Mouse (Mus musculus) MEL (cell line): ENCODE measurements around the gene Tpm1. TPM values are rescaled to one million over a fixed set of nuclear protein-coding genes. Genes with fewer than 3 reads are reported as not detected.

Experiments
- DNase-seq: peaks from one replicate; pipeline ENCODE4 v3.0.0; 2011; ENCODE audit warnings: low read depth, low spot score
- H3K27ac ChIP-seq: 2 replicates; pipeline ENCODE4 v1.5.1; 2012; ENCODE audit warnings: low read depth, mild to moderate bottlenecking, control low read depth, low read length, moderate library complexity; ENCODE audit not compliant: control insufficient read depth
- H3K27me3 ChIP-seq, 2 experiments: fragments of 150-350 bp in 1 of 2; sonication (generic) in 1 of 2; 2 replicates each; pipeline ENCODE4 v1.6.1; 2012; ENCODE audit warnings: low read length in 2 of 2, mild to moderate bottlenecking in 2 of 2, improper control_type of control experiment in 1 of 2, moderate library complexity in 1 of 2; ENCODE audit not compliant: insufficient read depth in 2 of 2, control insufficient read depth in 1 of 2
- H3K36me3 ChIP-seq, 2 experiments: 2 replicates each; pipeline ENCODE4 v1.6.1; 2012 to 2014; ENCODE audit warnings: low read length in 2 of 2, improper control_type of control experiment in 1 of 2, inconsistent platforms in 1 of 2, mild to moderate bottlenecking in 1 of 2; ENCODE audit not compliant: insufficient read depth in 2 of 2, control insufficient read depth in 1 of 2
- H3K4me1 ChIP-seq, 2 experiments: fragments of 150-350 bp in 1 of 2; sonication (generic) in 1 of 2; 2 replicates each; pipeline ENCODE4 v1.6.1; 2012; ENCODE audit warnings: low read length in 2 of 2, improper control_type of control experiment in 1 of 2, mild to moderate bottlenecking in 1 of 2; ENCODE audit not compliant: insufficient read depth in 2 of 2, control insufficient read depth in 1 of 2
- H3K4me3 ChIP-seq, 2 experiments: fragments of 150-350 bp in 1 of 2; sonication (generic) in 1 of 2; 2 replicates each; pipeline ENCODE4 v1.5.1; 2012; ENCODE audit warnings: low read depth in 2 of 2, low read length in 2 of 2, mild to moderate bottlenecking in 2 of 2, moderate library complexity in 2 of 2, control low read depth in 1 of 2, improper control_type of control experiment in 1 of 2; ENCODE audit not compliant: control insufficient read depth in 1 of 2, insufficient read depth in 1 of 2
- H3K79me2 ChIP-seq: 2 replicates; pipeline ENCODE4 v1.6.1; 2012; ENCODE audit warnings: mild to moderate bottlenecking, low read length, moderate library complexity; ENCODE audit not compliant: control insufficient read depth, poor library complexity, insufficient read depth
- H3K9ac ChIP-seq: 2 replicates; pipeline ENCODE4 v1.6.1; 2012; ENCODE audit warnings: low read depth, mild to moderate bottlenecking, control low read depth, low read length, moderate library complexity; ENCODE audit not compliant: control insufficient read depth, poor library complexity, severe bottlenecking
- H3K9me3 ChIP-seq: fragments of 150-350 bp; sonication (generic); replicated peaks from 2 replicates; pipeline ENCODE4 v1.6.1; 2012; ENCODE audit warnings: mild to moderate bottlenecking, low read length, improper control_type of control experiment, moderate library complexity; ENCODE audit not compliant: insufficient read depth
- BHLHE40 ChIP-seq: IDR thresholded peaks from 2 replicates; pipeline ENCODE4 v1.6.1; 2012; ENCODE audit warnings: low read depth, mild to moderate bottlenecking, inconsistent platforms, low read length, improper control_type of control experiment, borderline replicate concordance
- CHD1 ChIP-seq: IDR thresholded peaks from 2 replicates; pipeline ENCODE4 v1.6.1; 2012; ENCODE audit warnings: low read depth, mild to moderate bottlenecking, inconsistent platforms, low read length, improper control_type of control experiment
- CHD2 ChIP-seq: IDR thresholded peaks from 2 replicates; pipeline ENCODE4 v1.6.1; 2011; ENCODE audit warnings: low read length, improper control_type of control experiment
- CTCF ChIP-seq, 3 experiments: IDR thresholded peaks in 2 of 3; conservative IDR thresholded peaks in 1 of 3; 2 replicates each; pipeline ENCODE4 v1.5.1; 2011 to 2012; ENCODE audit warnings: low read length in 3 of 3, low read depth in 2 of 3, mild to moderate bottlenecking in 2 of 3, improper control_type of control experiment in 1 of 3, inconsistent platforms in 1 of 3, mixed read lengths in 1 of 3, moderate library complexity in 1 of 3; ENCODE audit not compliant: control insufficient read depth in 1 of 3, insufficient read depth in 1 of 3, poor library complexity in 1 of 3, severe bottlenecking in 1 of 3
- E2F4 ChIP-seq: IDR thresholded peaks from 2 replicates; pipeline ENCODE4 v1.6.1; 2011; ENCODE audit warnings: low read depth, low read length, improper control_type of control experiment, borderline replicate concordance
- EP300 ChIP-seq, 2 experiments: IDR thresholded peaks; 2 replicates each; pipeline ENCODE4 v1.6.1; 2011; ENCODE audit warnings: improper control_type of control experiment in 2 of 2, low read length in 2 of 2, low read depth in 1 of 2, mild to moderate bottlenecking in 1 of 2
- ETS1 ChIP-seq: IDR thresholded peaks from 2 replicates; pipeline ENCODE4 v1.6.1; 2012; ENCODE audit warnings: low read depth, mild to moderate bottlenecking, inconsistent platforms, low read length, improper control_type of control experiment, moderate library complexity
- GABPA ChIP-seq: IDR thresholded peaks from 2 replicates; pipeline ENCODE4 v1.6.1; 2012; ENCODE audit warnings: low read depth, mild to moderate bottlenecking, inconsistent platforms, low read length, improper control_type of control experiment, moderate library complexity
- HCFC1 ChIP-seq: IDR thresholded peaks from 2 replicates; pipeline ENCODE4 v1.6.1; 2012; ENCODE audit warnings: low read depth, mild to moderate bottlenecking, inconsistent platforms, low read length, improper control_type of control experiment, moderate library complexity
- KAT2A ChIP-seq: conservative IDR thresholded peaks from 2 replicates; pipeline ENCODE4 v1.6.1; 2012; ENCODE audit warnings: low read depth, low read length, improper control_type of control experiment, inconsistent platforms
- MAFK ChIP-seq: IDR thresholded peaks from 2 replicates; pipeline ENCODE4 v1.6.1; 2011; ENCODE audit warnings: low read depth, mild to moderate bottlenecking, low read length, improper control_type of control experiment, borderline replicate concordance
- MAX ChIP-seq: IDR thresholded peaks from 2 replicates; pipeline ENCODE4 v1.6.1; 2011; ENCODE audit warnings: low read length, improper control_type of control experiment
- MAZ ChIP-seq: IDR thresholded peaks from 2 replicates; pipeline ENCODE4 v1.6.1; 2012; ENCODE audit warnings: low read depth, mild to moderate bottlenecking, inconsistent platforms, low read length, improper control_type of control experiment
- MEF2A ChIP-seq: IDR thresholded peaks from 2 replicates; pipeline ENCODE4 v1.6.1; 2014; ENCODE audit warnings: low read depth, mild to moderate bottlenecking, inconsistent platforms, low read length, improper control_type of control experiment; ENCODE audit not compliant: poor library complexity, insufficient replicate concordance, severe bottlenecking; ENCODE audit errors: extremely low read depth
- MXI1 ChIP-seq: IDR thresholded peaks from 2 replicates; pipeline ENCODE4 v1.6.1; 2011; ENCODE audit warnings: mild to moderate bottlenecking, low read depth, low read length, improper control_type of control experiment
- MYB ChIP-seq: IDR thresholded peaks from 2 replicates; pipeline ENCODE4 v1.6.1; 2011; ENCODE audit warnings: mild to moderate bottlenecking, low read depth, low read length, improper control_type of control experiment
- NELFE ChIP-seq: IDR thresholded peaks from 2 replicates; pipeline ENCODE4 v1.6.1; 2011; ENCODE audit warnings: low read depth, low read length, improper control_type of control experiment
- NRF1 ChIP-seq: IDR thresholded peaks from 2 replicates; pipeline ENCODE4 v1.6.1; 2014; ENCODE audit warnings: low read depth, mild to moderate bottlenecking, inconsistent platforms, low read length, improper control_type of control experiment, moderate library complexity; ENCODE audit not compliant: poor library complexity, insufficient read depth, severe bottlenecking
- POLR2A ChIP-seq, 2 experiments: IDR thresholded peaks; 2 replicates each; pipeline ENCODE4 v1.6.1; 2011 to 2012; ENCODE audit warnings: low read length in 2 of 2, mild to moderate bottlenecking in 2 of 2, control low read depth in 1 of 2, improper control_type of control experiment in 1 of 2, low read depth in 1 of 2, moderate library complexity in 1 of 2; ENCODE audit not compliant: control insufficient read depth in 1 of 2, insufficient read depth in 1 of 2, poor library complexity in 1 of 2
- POLR2AphosphoS2 ChIP-seq: IDR thresholded peaks from 2 replicates; pipeline ENCODE4 v1.6.1; 2011; ENCODE audit warnings: low read length, improper control_type of control experiment
- POLR2AphosphoS5 ChIP-seq: IDR thresholded peaks from 2 replicates; pipeline ENCODE4 v1.6.1; 2012; ENCODE audit warnings: low read depth, borderline replicate concordance, mild to moderate bottlenecking, inconsistent platforms, low read length, moderate library complexity, mixed read lengths
- RAD21 ChIP-seq: IDR thresholded peaks from 2 replicates; pipeline ENCODE4 v1.6.1; 2011; ENCODE audit warnings: mild to moderate bottlenecking, low read depth, low read length, improper control_type of control experiment
- RCOR1 ChIP-seq: IDR thresholded peaks from 2 replicates; pipeline ENCODE4 v1.6.1; 2012; ENCODE audit warnings: low read depth, mild to moderate bottlenecking, inconsistent platforms, low read length, improper control_type of control experiment
- SIN3A ChIP-seq: IDR thresholded peaks from 2 replicates; pipeline ENCODE4 v1.6.1; 2012; ENCODE audit warnings: low read length, improper control_type of control experiment, inconsistent platforms
- SMC3 ChIP-seq: IDR thresholded peaks from 2 replicates; pipeline ENCODE4 v1.6.1; 2011; ENCODE audit warnings: low read depth, low read length, improper control_type of control experiment
- TAL1 ChIP-seq: IDR thresholded peaks from 2 replicates; pipeline ENCODE4 v1.6.1; 2012; ENCODE audit warnings: mild to moderate bottlenecking, inconsistent platforms, low read length, moderate library complexity, mixed read lengths
- TBP ChIP-seq: IDR thresholded peaks from 2 replicates; pipeline ENCODE4 v1.8.0; 2011; ENCODE audit warnings: low read depth, low read length, improper control_type of control experiment
- TCF12 ChIP-seq: IDR thresholded peaks from 2 replicates; pipeline ENCODE4 v1.6.1; 2014; ENCODE audit warnings: low read depth, mild to moderate bottlenecking, inconsistent platforms, low read length, improper control_type of control experiment, moderate library complexity
- UBTF ChIP-seq: IDR thresholded peaks from 2 replicates; pipeline ENCODE4 v1.6.1; 2012; ENCODE audit warnings: low read depth, mild to moderate bottlenecking, inconsistent platforms, low read length, improper control_type of control experiment, moderate library complexity, borderline replicate concordance; ENCODE audit not compliant: insufficient read depth
- ZC3H11A ChIP-seq: IDR thresholded peaks from 2 replicates; pipeline ENCODE4 v1.6.1; 2012; ENCODE audit warnings: low read depth, mild to moderate bottlenecking, inconsistent platforms, low read length, improper control_type of control experiment
- ZKSCAN1 ChIP-seq: IDR thresholded peaks from 2 replicates; pipeline ENCODE4 v1.6.1; 2012; ENCODE audit warnings: low read depth, mild to moderate bottlenecking, inconsistent platforms, low read length, improper control_type of control experiment, moderate library complexity
- ZMIZ1 ChIP-seq: IDR thresholded peaks from 2 replicates; pipeline ENCODE4 v1.6.1; 2012; ENCODE audit warnings: low read depth, mild to moderate bottlenecking, inconsistent platforms, low read length, improper control_type of control experiment, moderate library complexity
- ZNF384 ChIP-seq: IDR thresholded peaks from 2 replicates; pipeline ENCODE4 v1.6.1; 2012; ENCODE audit warnings: low read depth, mild to moderate bottlenecking, inconsistent platforms, low read length, improper control_type of control experiment
- polyA plus RNA-seq, 2 experiments: library from polyadenylated mRNA; stranded (reverse) in 1 of 2; unstranded in 1 of 2; fragments of >175 nt in 1 of 2; fragments of >200 nt in 1 of 2; gene quantifications; 2 replicates each; pipeline versions ENCODE4 v1.2.1 to v1.2.4; 2012; ENCODE audit warnings: low replicate concordance in 2 of 2, low read depth in 1 of 2; ENCODE audit not compliant: insufficient read length in 2 of 2, insufficient read depth in 1 of 2, missing spikeins in 1 of 2
- total RNA-seq: library from RNA; depleted of rRNA; stranded (reverse); fragments of 300-350 nt; gene quantifications from 2 replicates; pipeline ENCODE4 v1.2.3, GENCODE M21; 2012

Gene Tpm1
- total and polyA plus RNA-seq, 3 experiments, result 38.2 to 113 TPM; not detected in 1

- TF ChIP-seq MAZ (no peak), NRF1 (no peak), EP300 (IDR thresholded peaks at IDR 0.05; ENCODE audit: low read depth in 1 of 2, low read length in 2 of 2) (no peak), POLR2AphosphoS5 (no peak), RAD21 (peak; percentile 99), NELFE (no peak), TBP (no peak), UBTF (no peak), KAT2A (no peak), BHLHE40 (peak; percentile 22; the same call in 1 of the 2 replicates), CHD1 (no peak), ZKSCAN1 (no peak), RCOR1 (0 out of 2 replicates have a peak, but pooled peaks have one; percentile 25), TAL1 (no peak), CHD2 (no peak), MYB (no peak), POLR2AphosphoS2 (no peak), ZMIZ1 (no peak), SMC3 (peak; percentile 87), MAX (no peak)
Measured at GRCm38 (mm10) chr9:66980458-66980857, 68.7 kb downstream of the Tpm1 start (continued).

GRCm38 (mm10) chr9:66978468-66978867 is 70.7 kb downstream of the Tpm1 start:
- H3K27ac ChIP-seq, result no peak overlapping the region
- peaks cover 3% of the 10 kb centered on the region; the same call in 1 of the 2 replicates for H3K79me2 ChIP-seq
- no peaks in the 10 kb centered on the region for H3K27me3 ChIP-seq
- no peak overlapping the region for H3K9ac ChIP-seq
- H3K4me3 ChIP-seq, result no peak overlapping the region; a peak in 1 of 4 replicates
- DNase-seq, result peak; percentile 75
- peaks cover 0 to 12% of the 10 kb centered on the region in 2 experiments; a peak in 2 of 4 replicates for H3K36me3 ChIP-seq
- peaks cover 3 to 15% of the 10 kb centered on the region in 2 experiments; a peak in 3 of 4 replicates for H3K4me1 ChIP-seq
- H3K9me3 ChIP-seq, result no peaks in the 10 kb centered on the region
- TF ChIP-seq ETS1, result no peak
- TF ChIP-seq ZNF384, result no peak
- TF ChIP-seq POLR2AphosphoS5, result no peak
- no peak for TF ChIP-seq SMC3
- TF ChIP-seq TCF12, result no peak
- TF ChIP-seq TBP, result no peak
- no peak for TF ChIP-seq CHD1
- no peak for TF ChIP-seq TAL1
- TF ChIP-seq CHD2, result no peak
- no peak for TF ChIP-seq ZMIZ1
- TF ChIP-seq EP300 (IDR thresholded peaks at IDR 0.05; ENCODE audit: low read depth in 1 of 2, low read length in 2 of 2), result no peak
- no peak for TF ChIP-seq POLR2A (IDR thresholded peaks at IDR 0.05; ENCODE audit: control insufficient read depth in 1 of 2, insufficient read depth in 1 of 2, low read depth in 1 of 2, low read length in 2 of 2, poor library complexity in 1 of 2)
- no peak for TF ChIP-seq BHLHE40
- TF ChIP-seq E2F4, result no peak
- TF ChIP-seq ZKSCAN1, result no peak
- peak; percentile 58 for TF ChIP-seq HCFC1
- TF ChIP-seq MAFK, result no peak
- no peak for TF ChIP-seq RCOR1
- TF ChIP-seq NRF1, result no peak
- peak in 2 of 3 experiments; percentile 29 to 34; a peak in 3 of 6 replicates for TF ChIP-seq CTCF (IDR thresholded peaks at IDR 0.05 in 2 of 3, conservative IDR thresholded peaks at IDR 0.05 in 1 of 3; ENCODE audit: control insufficient read depth in 1 of 3, insufficient read depth in 1 of 3, low read depth in 2 of 3, low read length in 3 of 3, poor library complexity in 1 of 3, severe bottlenecking in 1 of 3)
- TF ChIP-seq MEF2A, result no peak
- no peak for TF ChIP-seq NELFE
- TF ChIP-seq GABPA, result no peak
- no peak for TF ChIP-seq KAT2A
- peak; percentile 14; the same call in 1 of the 2 replicates for TF ChIP-seq ZC3H11A
- peak; percentile 44; the same call in 1 of the 2 replicates for TF ChIP-seq SIN3A
- TF ChIP-seq MAZ, result no peak
- no peak for TF ChIP-seq MAX
- TF ChIP-seq MXI1, result no peak
